Mouse (Mus musculus): Measurements from ENCODE around the gene Cend1. TPM values are rescaled to one million over a fixed set of nuclear protein-coding genes. Genes with fewer than 3 reads are reported as not detected.
"Not testable (repeated sequence)": the region's sequence is repeated elsewhere in the genome, so short reads cannot be mapped to it uniquely, and the experiment has no call there.

The Cend1 gene
- total RNA-seq, 2 experiments from 2014 or later, result 0.47 to 0.82 TPM

GRCm38 (mm10) chr7:141408833-141409232, 20.5 kb downstream of the Cend1 start:
- intact Hi-C loops (cut with DNase I; ENCODE audit: low total_unique reads), result loop anchor here (5.0 to 10.0 kb wide), 2 partner anchors 33 to 116 kb away; partner anchors contain the start of gene Pidd1
- peak; percentile 84 for DNase-seq

- not testable (repeated sequence) for DNase-seq
- intact Hi-C loops (cut with DNase I; ENCODE audit: low total_unique reads), result loop anchor here (5.0 to 10.0 kb wide), 2 partner anchors 35 to 117 kb away; partner anchors contain the start of gene Pidd1
Observed at GRCm38 (mm10) chr7:141407670-141408069, 21.6 kb downstream of the Cend1 start.

- intact Hi-C loops (cut with DNase I; ENCODE audit: low total_unique reads), result loop anchor here (5.0 to 10.0 kb wide), 2 partner anchors 37 to 119 kb away; partner anchors contain the start of gene Pidd1
- no peak for DNase-seq
Observed at GRCm38 (mm10) chr7:141405466-141405865, 23.8 kb downstream of the Cend1 start.

DNA sequence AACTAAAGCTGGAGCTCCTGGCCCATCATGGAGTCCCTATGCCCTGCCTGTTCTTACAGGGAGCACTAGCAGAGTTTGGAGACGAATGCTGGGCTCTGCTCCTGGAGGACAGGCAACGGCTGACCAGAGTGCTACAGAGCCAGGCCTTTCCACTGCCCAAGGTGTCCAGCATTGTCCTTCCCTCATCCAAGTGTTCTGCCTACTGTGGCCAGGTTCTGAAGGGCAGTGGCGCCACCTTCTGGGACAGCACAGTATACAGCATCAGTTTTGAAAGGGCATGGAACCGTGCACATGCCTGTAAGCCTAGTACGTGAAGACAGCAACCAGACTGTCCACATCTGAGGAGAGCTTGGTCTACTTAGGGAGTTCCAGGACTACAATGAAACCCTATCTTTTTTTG, 26.0 kb downstream of the Cend1 start:
- intact Hi-C loops (cut with DNase I; ENCODE audit: low total_unique reads), result loop anchor here (10.0 kb wide), 1 partner anchor 121 kb away; no protein-coding TSS in a partner anchor
- peak; percentile 57 for DNase-seq

DNA sequence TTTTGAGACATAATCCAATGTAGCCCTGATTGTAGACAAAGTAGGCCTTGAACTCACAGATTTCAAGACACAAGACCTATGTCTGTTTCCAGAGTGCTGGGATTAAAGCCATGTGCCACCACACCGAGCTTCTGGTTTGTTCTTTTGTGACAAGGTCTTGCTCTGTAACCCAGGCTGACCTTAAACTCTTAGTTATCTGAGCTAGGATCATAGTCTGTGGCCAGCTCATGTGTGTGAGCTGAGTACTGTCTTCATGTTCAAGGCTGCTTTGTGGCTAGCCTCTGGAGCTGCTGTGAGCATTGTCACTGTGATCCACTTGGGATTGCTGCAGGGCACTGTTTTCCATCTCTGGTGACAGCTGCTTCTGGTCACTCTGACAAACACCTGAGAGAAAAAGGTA, 33.9 kb downstream of the Cend1 start:
- DNase-seq, result no peak
- intact Hi-C loops (cut with DNase I; ENCODE audit: low total_unique reads), result no loop called here

DNA sequence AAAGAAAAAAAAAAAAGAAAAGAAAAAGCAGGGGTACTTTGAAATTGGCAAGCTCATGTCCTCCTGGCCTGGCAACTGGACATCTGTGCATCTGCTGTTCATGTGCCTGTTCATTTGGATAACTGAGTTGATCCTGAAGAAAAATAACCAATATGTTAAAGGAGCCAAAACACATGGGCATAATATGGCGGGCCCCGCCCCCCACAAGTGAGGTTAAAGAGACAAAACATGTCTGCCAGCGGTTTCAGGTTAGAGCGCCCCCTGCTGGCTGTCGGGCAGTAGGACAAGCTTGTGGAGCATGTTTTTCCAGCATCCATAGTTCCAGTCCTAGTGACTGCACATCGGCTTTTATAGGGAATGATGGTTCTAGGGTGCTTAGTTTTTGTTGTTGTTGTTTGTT, 34.5 kb downstream of the Cend1 start:
- DNase-seq, result peak; percentile 63
- intact Hi-C loops (cut with DNase I; ENCODE audit: low total_unique reads), result no loop called here

GRCm38 (mm10) chr7:141394158-141394557, 35.1 kb downstream of the Cend1 start:
- DNase-seq, result no peak
- intact Hi-C loops (cut with DNase I; ENCODE audit: low total_unique reads), result no loop called here

DNA sequence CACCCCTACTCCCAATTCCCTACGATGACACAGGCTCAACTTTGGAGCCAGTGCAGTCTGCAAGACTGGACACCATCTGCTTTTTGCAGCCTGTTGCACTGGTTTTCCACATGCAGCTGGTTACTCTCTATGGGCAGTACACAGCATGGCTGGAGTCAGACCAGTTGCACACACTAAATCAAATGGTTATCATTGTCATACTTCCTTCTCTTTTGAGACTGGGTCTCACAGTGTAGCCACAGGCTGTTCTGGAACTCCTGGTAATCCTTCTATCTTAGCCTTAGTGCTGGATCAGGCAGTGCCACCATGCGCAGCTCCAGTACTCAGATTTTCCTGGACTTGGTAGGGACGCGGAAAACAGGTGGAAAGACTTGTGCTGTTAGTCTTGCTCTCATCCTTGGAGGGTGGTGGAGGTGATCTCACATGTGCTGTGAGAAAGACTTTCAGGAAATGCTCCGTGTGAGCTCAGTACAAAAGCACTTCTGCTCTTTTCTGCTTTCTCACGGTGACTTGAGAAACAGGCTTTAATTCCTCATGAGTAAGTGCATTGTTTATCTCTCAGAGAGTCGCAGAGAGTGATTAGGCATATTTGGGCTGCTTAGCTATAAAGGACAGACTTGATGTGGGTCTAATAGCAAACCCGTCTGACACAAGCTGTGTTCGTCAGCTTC, 36.6 kb downstream of the Cend1 start:
- DNase-seq, result no peak

GRCm38 (mm10) chr7:141391625-141392551, 37.4 kb downstream of the Cend1 start, which contains the start of gene Taldo1:
Gene Taldo1 (plus strand): TSS chr7:141392199.
- intact Hi-C loops (cut with DNase I; ENCODE audit: low total_unique reads), result no loop called here
- DNase-seq, result peak; percentile 97

More for the DNA sequence above, 36.6 kb downstream of the Cend1 start:
- intact Hi-C loops (cut with DNase I; ENCODE audit: low total_unique reads), result no loop called here

- intact Hi-C loops (cut with DNase I; ENCODE audit: low total_unique reads), result no loop called here
- DNase-seq, result no peak
Observed at GRCm38 (mm10) chr7:141390326-141391259, 38.7 kb downstream of the Cend1 start.

DNA sequence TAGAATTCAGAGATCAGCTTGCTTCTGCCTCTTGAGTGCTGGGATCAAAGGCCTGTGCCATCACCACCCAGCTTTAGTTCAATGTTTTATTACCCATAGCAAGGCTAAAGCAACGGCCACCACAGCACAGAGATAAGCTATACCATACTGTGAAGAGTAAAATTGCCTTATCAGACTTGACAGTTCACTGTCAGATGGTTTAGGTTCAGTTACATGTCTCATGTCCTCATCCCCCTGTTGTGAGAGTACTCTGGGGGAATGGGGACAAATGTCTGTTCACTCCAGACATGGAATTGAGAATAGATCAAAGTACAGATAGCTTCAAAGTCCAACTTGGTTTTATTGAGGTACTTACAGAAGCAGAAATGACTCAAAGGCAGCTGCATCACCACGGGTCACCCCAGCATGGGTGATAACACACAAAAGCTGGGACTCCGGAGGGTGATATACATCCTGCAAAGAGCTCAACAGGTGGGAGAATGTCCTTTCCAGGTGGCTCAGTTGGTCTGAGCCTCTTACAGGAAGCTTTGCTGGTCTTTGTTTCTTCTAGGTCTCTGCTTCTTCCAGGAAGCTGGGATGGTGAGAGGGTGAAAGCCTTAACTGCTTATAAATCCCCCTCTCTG, 40.7 kb downstream of the Cend1 start:
- DNase-seq, result no peak
- intact Hi-C loops (cut with DNase I; ENCODE audit: low total_unique reads), result no loop called here

DNA sequence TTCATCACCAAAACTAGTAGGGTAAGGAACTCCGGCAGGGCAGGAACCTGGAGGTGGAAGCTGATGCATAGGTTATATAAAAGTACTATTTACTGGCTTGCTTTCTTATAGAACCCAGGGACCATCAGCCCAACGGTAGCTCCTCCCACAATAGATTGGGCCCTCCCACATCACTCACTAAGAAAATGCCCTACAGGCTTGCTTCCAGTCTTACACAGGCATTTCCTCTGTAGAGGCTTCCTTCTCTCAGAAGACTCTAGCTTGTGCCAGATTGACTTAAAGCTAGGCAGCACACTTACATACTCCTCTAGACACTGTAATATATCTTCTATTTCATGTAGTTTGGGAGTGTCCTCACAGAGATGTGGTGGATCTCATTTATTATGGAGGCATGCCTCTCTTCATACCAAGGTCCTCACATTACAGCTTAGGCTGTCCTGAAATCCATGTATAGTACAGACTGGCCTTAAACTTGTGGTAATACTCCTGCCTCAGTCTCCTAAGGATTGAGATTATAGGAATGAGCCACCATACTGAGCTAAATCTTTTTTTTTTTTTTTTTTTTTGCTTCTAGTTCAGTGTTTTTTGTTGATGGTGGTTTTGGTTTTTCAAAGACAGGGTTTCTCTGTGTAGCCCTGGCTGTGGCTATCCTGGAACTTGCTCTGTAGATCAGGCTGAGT, 41.3 kb downstream of the Cend1 start:
- intact Hi-C loops (cut with DNase I; ENCODE audit: low total_unique reads), result no loop called here
- DNase-seq, result no peak

- intact Hi-C loops (cut with DNase I; ENCODE audit: low total_unique reads), result no loop called here
- no peak for DNase-seq
Observed at GRCm38 (mm10) chr7:141381068-141381835, 48.0 kb downstream of the Cend1 start.

- intact Hi-C loops (cut with DNase I; ENCODE audit: low total_unique reads), result loop anchor here (10.0 kb wide), 1 partner anchor 1945 kb away; no protein-coding TSS in a partner anchor
- DNase-seq, result no peak
Observed at GRCm38 (mm10) chr7:141379584-141379983, 49.7 kb downstream of the Cend1 start.
